In the genomic region with DNA sequence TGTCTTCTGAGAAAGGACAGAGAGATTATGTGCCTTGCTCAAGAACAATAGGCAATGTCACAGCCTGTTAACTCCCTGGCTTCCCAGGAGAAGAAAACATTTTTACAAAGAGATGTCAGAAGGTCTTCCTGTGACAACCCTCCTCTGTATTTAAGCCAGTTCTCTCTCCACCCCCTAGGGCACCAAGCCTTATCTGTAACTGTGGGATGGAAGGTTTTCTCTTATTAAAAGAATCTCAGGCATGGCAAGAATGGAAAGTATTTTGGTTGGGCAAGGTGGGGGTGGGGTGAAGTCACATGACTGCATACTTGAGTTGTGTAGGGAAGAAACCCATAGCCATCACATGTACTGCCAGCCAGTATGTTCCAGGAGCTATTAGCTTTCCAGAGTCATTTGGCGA, we compare ENCODE assay signal across 8 mouse cellular contexts.
DNase-seq lines count a peak whose midpoint lies in the region; ATAC-seq and TF ChIP-seq lines count a peak whose summit lies in the region.
"Had no signal": no experiment of that assay in that cellular context is flagged by ENCODE, and none has a peak within 500 bp of the region (broad histone marks: within the 10 kb centered on the region; RNA-seq: fewer than 3 reads in every experiment).

No protein-coding gene starts in this region.

- H3K79me2 ChIP-seq in C2C12 (ENCODE audit: control insufficient read depth, insufficient read depth) = no peaks in the 10 kb centered on the region

- H3K27ac ChIP-seq in intestine, embryonic 14.5 days (ENCODE audit: low read depth) = no peak overlapping the region
- H3K27ac ChIP-seq in intestine, embryonic 15.5 days = no peak overlapping the region
- peak overlapping the region; percentile 89 for H3K27ac ChIP-seq in heart, postnatal 0 days (ENCODE audit: low read depth)

- no peak overlapping the region for H3ac ChIP-seq in C2C12 (ENCODE audit: control insufficient read depth, insufficient read length, low read depth)

- no peaks in the 10 kb centered on the region for H3K27me3 ChIP-seq in intestine, embryonic 14.5 days (replicated peaks; ENCODE audit: control insufficient read depth, insufficient read depth, low read length)
- no peaks in the 10 kb centered on the region for H3K27me3 ChIP-seq in intestine, embryonic 15.5 days (replicated peaks)
- H3K27me3 ChIP-seq in C2C12 (ENCODE audit: control insufficient read depth, insufficient read depth, insufficient read length) = no peaks in the 10 kb centered on the region
- H3K27me3 ChIP-seq in heart, postnatal 0 days (ENCODE audit: control insufficient read depth, insufficient read depth, low read length) = no peaks in the 10 kb centered on the region

- H3K36me3 ChIP-seq in intestine, embryonic 14.5 days (ENCODE audit: control insufficient read depth, insufficient read depth, low read length) = no peaks in the 10 kb centered on the region
- no peaks in the 10 kb centered on the region for H3K36me3 ChIP-seq in intestine, embryonic 15.5 days
- no peaks in the 10 kb centered on the region for H3K36me3 ChIP-seq in C2C12 (ENCODE audit: control insufficient read depth, insufficient read depth)
- H3K36me3 ChIP-seq in heart, postnatal 0 days (replicated peaks; ENCODE audit: control insufficient read depth, insufficient read depth, low read length) = no peaks in the 10 kb centered on the region

- H3K4me3 ChIP-seq in intestine, embryonic 14.5 days (ENCODE audit: low read depth, low read length) = no peak overlapping the region
- H3K4me3 ChIP-seq in intestine, embryonic 15.5 days (replicated peaks) = no peak overlapping the region
- H3K4me3 ChIP-seq in C2C12 (ENCODE audit: insufficient read depth, poor library complexity, severe bottlenecking) = no peak overlapping the region
- H3K4me3 ChIP-seq in heart, postnatal 0 days (ENCODE audit: low read depth, low read length) = no peak overlapping the region
- H3K4me3 ChIP-seq: erythroblast, embryonic 14.5 days had no signal

- 0 out of 2 replicates have a peak, but pooled peaks have one; percentile 8 for ATAC-seq in intestine, embryonic 14.5 days (replicated peaks; ENCODE audit: low FRiP score, low TSS enrichment, low read depth)
- no peak for ATAC-seq in intestine, embryonic 15.5 days
- ATAC-seq in heart, postnatal 0 days (ENCODE audit: insufficient read depth, low read depth) = peak; percentile 94

- peak; percentile 87 for TF ChIP-seq EP300 in heart, postnatal 0 days (IDR thresholded peaks at IDR 0.05; ENCODE audit: low read depth)

- peaks cover 5% of the 10 kb centered on the region for H3K4me1 ChIP-seq in intestine, embryonic 14.5 days (replicated peaks; ENCODE audit: control insufficient read depth, insufficient read depth, low read length)
- peaks cover 7% of the 10 kb centered on the region; the same call in 1 of the 2 replicates for H3K4me1 ChIP-seq in intestine, embryonic 15.5 days (replicated peaks)
- H3K4me1 ChIP-seq in heart, postnatal 0 days (ENCODE audit: control insufficient read depth, insufficient read depth) = peaks cover 16% of the 10 kb centered on the region

- no peaks in the 10 kb centered on the region for H3K79me3 ChIP-seq in C2C12 (ENCODE audit: low read depth)

- WGBS in intestine, embryonic 14.5 days = 78% methylated on average over 1 of the region's 1 CpGs
- 83% methylated on average over 1 of the region's 1 CpGs for WGBS in intestine, embryonic 15.5 days
- WGBS in heart, postnatal 0 days = 32% methylated on average over 1 of the region's 1 CpGs

- no peak for DNase-seq in intestine, embryonic 14.5 days (ENCODE audit: low spot score)
- DNase-seq in NIH3T3 (ENCODE audit: low read depth) = peak; percentile 48
- DNase-seq in heart, postnatal 0 days (ENCODE audit: low spot score) = peak; percentile 78
- no peak for DNase-seq in right cerebral cortex, postnatal 14 days
- DNase-seq in cerebellum, postnatal 10 days = no peak

- no peak overlapping the region for H3K9ac ChIP-seq in intestine, embryonic 14.5 days (ENCODE audit: low read length)
- no peak overlapping the region for H3K9ac ChIP-seq in intestine, embryonic 15.5 days
- no peak overlapping the region; the same call in 1 of the 2 replicates for H3K9ac ChIP-seq in heart, postnatal 0 days (replicated peaks; ENCODE audit: low read depth, low read length)

- H3K4me2 ChIP-seq in intestine, embryonic 14.5 days (ENCODE audit: low read length) = no peak overlapping the region
- no peak overlapping the region for H3K4me2 ChIP-seq in intestine, embryonic 15.5 days (replicated peaks)
- H3K4me2 ChIP-seq in heart, postnatal 0 days (ENCODE audit: low read depth, low read length) = 0 out of 2 replicates have a peak overlapping the region, but pooled peaks have one; percentile 3

- no peaks in the 10 kb centered on the region for H3K9me3 ChIP-seq in intestine, embryonic 14.5 days (ENCODE audit: control insufficient read depth, low read length)
- H3K9me3 ChIP-seq in intestine, embryonic 15.5 days = no peaks in the 10 kb centered on the region
- H3K9me3 ChIP-seq in heart, postnatal 0 days (replicated peaks; ENCODE audit: control insufficient read depth, low read length) = no peaks in the 10 kb centered on the region; the same call in 1 of the 2 replicates

- no peak for TF ChIP-seq CTCF in C2C12 (IDR thresholded peaks at IDR 0.05; ENCODE audit: control insufficient read depth, insufficient read depth, insufficient read length)
- no peak for TF ChIP-seq CTCF in heart, postnatal 0 days (IDR thresholded peaks at IDR 0.05; ENCODE audit: low read depth)

TF ChIP-seq in C2C12, 6 proteins besides CTCF, POLR2A, EP300 and RAD21:
- TF ChIP-seq USF1 (IDR thresholded peaks at IDR 0.05; ENCODE audit: low read depth) = peak; percentile 61
- no peak for TF ChIP-seq MYOG (IDR thresholded peaks at IDR 0.05; ENCODE audit: control insufficient read depth, extremely low read depth, insufficient read length)
- no peak for TF ChIP-seq MAX (IDR thresholded peaks at IDR 0.05)
- no peak for TF ChIP-seq MYOD1 (IDR thresholded peaks at IDR 0.05; ENCODE audit: control insufficient read depth, insufficient read length, low read depth)
- no peak for TF ChIP-seq FOSL1 (IDR thresholded peaks at IDR 0.05; ENCODE audit: insufficient read depth, low read length, poor library complexity, severe bottlenecking)
- no peak for TF ChIP-seq CEBPB (IDR thresholded peaks at IDR 0.05; ENCODE audit: low read depth)

Comparison
In these comparisons a context has a peak if more than half of its experiments do, and no peak if none do; other contexts are left out.
1. DNase-seq: peak in NIH3T3 (single experiment) and heart, postnatal 0 days (single experiment); none in intestine, embryonic 14.5 days (single experiment), right cerebral cortex, postnatal 14 days (single experiment) and cerebellum, postnatal 10 days (0 of 2).